Mouse (Mus musculus) kidney, adult 18-20 months (tissue): ENCODE results near the gene Myo5c.

Experiments
- DNase-seq: peaks from one replicate; pipeline ENCODE4 v3.0.0; 2021

The Myo5c gene

DNA sequence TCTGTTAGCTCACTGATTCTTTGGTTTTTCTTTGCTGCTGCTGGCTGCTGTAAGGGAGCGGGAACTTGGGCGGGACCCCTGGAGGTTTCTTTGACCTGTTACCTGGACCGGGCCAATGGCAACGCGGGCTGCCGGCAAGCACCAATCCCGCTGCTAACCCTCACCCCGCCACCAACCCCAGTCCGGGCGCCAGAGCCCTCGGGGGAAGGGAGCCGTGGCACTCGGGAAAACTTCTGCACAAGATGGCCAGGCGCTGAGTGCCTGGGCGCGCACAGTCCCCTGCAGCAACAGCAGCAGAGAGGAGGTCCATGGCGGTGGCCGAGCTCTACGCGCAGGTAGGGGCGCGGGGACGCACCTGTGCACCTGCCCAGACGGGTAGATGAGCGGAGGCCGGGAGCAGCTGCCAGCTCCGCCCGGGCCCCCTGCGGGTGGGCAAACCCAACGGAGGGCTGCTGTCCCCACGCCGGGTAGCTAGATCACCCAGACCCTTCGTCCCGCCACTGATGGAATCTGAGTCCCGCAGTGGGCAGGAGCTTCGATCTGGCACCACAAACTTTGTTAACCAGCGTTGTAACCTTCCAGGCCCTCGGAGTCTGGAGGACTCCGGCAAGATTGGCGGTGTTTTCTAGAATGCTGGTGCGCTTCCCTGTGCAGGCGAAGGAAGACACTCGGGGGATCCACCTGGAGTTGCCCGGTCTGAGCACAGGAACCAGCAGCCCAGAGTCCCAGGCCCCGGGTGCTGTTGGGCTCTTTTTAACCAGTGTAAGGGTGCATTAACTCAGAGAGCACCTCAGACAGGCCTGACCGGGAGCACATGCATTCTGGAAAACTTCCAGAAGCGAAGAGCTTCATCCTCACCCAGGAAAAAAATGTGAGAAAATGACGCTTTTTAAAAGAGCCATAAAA lies at the start of gene Myo5c:
Gene Myo5c (plus strand): TSS at position 180 of the 906 bp plus-strand sequence.
- peak; percentile 77 for DNase-seq

DNA sequence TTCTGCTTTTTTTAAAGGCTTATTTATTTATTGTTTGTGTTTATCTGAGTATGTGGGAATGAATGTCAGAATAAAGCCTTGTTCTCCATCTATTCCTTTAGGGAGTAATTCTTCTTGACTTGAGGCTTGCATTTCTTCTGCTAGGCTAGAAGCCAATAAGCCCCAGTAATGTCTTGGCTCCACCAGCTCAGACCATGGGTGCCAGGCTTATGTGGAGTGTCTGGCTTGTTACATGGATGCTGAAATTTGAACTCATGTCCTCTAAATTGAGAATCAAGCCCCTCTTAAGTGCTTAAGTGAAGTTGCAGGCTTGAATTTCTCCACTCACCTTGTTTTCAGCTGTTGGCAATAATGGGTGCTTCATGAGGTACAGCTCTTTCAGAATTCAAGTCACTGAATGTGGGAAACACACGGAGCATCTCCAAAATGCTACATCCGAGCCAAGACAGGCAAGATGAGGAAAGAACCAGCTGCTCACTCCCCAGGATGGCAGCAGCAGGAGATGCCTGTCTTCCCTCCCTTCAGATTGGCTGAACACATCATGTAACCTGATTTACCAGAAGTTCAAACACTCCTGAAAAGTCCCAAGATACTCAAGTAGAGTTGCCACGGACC lies 44.1 kb upstream of the Myo5c start:
- DNase-seq, result no peak

DNA sequence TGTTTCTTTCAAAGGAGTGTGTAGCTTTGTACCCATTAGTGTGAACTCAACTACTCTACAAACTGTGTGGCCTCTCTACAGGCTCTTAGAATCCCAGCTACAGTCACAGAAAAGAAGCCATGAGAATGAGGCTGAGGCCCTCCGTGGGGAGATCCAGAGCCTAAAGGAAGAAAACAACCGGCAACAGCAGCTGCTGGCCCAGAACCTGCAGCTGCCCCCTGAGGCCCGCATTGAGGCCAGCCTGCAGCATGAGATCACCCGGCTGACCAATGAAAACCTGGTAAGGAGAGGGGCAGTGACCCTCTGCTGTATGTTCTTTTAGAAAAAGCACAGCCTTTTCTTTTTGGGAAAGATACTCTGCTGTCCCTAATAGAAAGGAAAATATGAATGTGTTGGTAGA lies 38.0 kb upstream of the Myo5c start:
- DNase-seq, result no peak

GRCm38 (mm10) chr9:75196335-75196734 lies 35.5 kb upstream of the Myo5c start:
- no peak for DNase-seq

DNA sequence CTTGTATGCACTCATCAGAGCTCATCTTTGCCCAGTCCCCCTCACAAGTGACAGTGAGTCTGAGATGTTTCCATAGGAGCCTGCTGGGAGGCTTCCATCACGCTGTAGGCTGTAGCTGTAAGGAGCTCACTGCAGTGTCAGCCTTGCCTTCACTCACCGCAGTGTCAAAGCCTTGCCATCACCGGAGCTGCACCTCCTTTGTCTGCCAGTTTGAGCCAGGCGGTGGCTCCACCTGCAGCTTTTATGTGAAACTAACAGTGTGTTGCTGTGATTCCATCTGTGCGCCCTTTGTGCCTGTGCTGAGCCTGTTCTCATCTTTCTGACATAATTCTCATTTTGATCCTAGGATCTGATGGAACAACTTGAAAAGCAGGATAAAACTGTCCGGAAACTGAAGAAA lies 34.5 kb upstream of the Myo5c start:
- DNase-seq, result peak; percentile 13

DNA sequence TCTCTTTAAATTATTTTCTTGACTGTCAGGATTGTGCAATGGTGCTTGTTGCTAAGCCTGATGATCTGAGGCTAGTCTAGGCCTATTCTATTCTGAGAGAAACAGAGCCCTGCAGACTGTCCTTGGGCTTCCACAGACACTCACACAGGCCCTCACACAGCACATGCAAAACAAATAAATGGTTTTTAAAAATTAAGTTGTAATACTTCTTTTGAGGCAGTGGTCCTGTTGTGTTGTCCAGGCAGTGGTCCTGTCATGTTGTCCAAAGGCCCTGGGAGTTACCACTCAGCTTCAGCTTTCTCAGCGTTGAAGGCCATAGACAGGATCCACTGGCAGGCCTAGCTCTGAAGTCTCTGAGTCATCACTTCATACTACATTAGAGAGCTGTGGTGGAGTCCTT lies 30.3 kb upstream of the Myo5c start:
- DNase-seq, result no peak

DNA sequence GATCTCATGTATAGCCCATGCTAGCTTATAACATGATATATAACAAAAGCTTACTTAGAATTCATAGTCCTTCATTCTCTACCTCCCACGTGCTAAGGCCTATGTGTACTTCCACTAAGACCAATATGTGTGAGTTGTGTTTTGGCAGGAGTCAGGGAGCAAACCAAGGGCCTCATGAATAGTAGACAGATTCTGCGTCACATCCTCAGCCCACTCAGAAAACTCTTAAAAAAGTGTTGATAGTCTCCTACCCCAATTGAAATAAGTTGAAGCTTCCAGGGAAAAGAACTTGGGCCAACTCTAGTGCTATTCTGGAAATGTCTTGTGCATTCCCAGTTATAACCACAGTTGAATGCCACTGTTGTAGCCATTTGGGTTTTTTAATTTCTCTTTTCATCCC lies 29.8 kb upstream of the Myo5c start:
- no peak for DNase-seq

- DNase-seq, result no peak
These were observed 22.6 kb upstream of the Myo5c start for GRCm38 (mm10) chr9:75209246-75209645.

GRCm38 (mm10) chr9:75210269-75210668 lies 21.6 kb upstream of the Myo5c start:
- no peak for DNase-seq

DNA sequence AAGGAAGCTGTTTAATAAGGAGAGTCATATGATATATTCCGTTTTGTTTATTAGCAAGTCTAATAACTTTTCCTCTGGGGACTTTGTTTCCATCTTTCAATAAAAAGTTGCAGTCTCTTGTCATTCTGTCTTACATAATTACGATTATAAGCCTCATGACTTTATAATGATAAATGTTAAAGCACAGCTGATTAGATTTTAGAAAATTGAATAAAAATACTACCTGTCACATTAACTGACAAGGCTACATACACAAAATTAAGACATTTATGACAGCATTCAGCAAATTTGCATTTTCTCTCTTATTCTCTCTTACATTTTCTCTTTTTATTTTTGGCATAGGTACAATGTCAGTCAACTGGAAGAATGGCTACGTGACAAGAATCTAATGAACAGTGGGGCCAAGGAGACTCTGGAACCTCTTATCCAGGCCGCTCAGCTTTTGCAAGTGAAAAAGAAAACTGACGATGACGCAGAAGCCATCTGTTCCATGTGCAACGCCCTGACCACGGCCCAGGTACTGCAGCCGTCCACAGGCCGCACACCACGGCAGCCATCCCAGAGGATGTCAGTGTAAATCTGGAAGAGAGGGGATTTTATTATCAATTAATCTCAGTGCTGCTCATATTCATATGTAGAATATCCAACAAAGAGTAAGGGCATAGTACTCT lies 16.9 kb upstream of the Myo5c start:
- no peak for DNase-seq

GRCm38 (mm10) chr9:75219942-75220341 lies 11.9 kb upstream of the Myo5c start:
- no peak for DNase-seq

GRCm38 (mm10) chr9:75221420-75222287 lies 10.2 kb upstream of the Myo5c start:
- peak; percentile 11 for DNase-seq

DNA sequence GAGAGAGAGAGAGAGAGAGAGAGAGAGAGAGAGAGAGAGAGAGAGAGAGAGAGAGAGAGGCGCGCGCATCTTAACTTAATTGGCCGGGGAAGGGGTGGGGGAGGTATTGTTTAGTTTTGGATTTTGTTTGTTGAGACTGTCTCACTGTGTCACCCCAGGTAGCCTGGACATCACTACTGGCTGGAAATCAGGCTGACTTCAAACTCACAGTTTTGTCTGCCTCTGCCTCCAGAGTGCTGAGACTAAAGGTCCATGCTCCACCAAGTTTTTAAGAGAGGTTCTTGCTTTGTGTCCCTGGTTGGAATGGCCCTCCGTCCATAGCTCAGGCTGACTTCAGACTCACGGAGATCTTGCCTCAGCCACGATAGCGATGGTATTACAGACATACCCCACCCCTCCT lies 1.0 kb downstream of the Myo5c start:
- no peak for DNase-seq

GRCm38 (mm10) chr9:75234271-75234741 lies 2.5 kb downstream of the Myo5c start:
- peak; percentile 6 for DNase-seq

DNA sequence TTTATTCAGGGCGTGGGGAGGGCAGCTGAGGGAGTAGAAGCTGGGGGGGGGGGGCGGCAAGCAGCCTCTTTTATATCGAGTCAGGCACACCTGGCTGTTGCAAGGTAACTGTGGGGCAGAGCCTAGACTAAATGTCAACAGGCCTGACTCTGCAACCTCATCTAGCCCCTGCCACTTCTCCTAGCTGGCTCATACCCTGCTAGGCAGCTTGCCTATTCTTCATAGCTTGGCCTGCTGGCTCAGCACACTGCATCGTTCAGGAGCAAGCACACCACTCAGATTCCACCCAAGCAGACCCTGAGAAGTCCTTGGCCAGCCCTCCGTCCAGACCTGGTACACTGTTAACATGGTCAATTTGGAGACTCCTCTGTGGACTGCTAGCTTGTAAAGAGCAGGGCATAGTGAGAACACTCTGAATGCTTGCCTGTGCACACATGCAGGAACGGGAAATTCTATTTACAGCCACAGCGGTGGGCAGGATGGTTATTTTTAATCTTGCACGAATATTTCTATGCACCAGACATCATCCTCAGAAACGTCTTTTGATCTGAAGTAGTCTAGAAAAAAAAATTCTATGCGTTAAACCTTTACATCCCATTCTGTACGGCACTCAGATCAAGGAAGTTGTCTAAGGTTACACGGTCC lies 3.3 kb downstream of the Myo5c start:
- no peak for DNase-seq

DNA sequence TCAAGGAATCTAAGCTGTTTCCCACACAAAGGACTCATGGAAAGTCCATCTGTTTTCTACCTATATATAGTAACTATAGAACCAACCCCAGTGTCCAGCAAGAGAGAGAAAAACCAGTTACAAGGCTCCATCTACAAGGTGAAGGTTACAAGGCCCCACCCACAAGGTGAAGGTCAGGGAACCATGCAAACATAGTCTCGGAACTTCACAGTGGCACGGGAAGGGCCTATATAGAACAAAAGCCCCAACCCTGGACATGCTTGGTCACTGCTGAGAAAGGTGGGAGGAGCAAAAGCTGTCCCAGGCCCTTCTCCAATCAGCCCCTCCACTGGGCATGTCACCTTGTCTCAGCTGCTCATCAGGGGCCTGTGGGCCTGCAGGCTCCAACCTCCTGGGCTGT lies 3.9 kb downstream of the Myo5c start:
- no peak for DNase-seq

DNA sequence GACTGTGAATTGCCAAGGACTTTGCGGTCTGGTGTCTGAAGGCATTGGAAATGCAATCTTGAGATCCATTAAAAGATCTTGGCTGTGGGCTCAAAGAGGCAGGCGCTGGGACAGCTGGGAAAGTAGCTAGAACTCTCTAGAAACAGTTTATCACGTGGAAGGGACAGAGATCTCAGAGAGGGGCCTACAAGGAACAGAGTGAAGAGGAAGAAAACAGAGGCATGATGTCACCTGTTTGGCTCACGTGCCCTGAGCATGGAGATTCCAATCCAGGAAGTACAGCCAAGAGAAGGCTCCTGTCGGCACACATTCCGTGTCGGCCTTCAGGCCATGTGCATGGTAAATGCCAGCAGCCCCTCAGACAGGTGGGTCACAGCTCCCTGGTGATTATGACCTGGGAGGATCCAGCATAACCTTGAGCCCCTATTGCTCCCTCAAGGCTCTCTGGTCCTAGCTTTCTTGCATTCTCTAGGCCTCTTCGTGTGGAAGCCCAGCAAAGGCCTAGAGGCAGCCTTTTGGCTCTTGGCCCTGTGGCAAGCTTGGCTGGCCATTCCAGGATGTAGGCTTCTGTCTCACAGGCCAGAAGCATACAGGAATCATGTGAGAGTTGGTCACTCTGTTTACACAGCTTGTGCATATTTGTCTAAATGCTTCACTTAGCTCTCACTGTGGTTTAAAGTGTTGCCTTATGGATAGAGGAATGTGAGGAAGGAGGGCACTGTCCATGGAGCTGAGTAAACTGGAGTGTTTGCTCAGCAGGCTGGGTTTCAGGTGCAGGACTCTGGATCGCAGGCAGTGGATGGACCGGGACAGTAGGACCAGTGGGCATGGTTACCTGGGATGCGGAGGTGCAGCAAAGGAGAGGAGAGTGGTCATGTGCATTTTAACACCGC lies 4.8 kb downstream of the Myo5c start:
- no peak for DNase-seq

GRCm38 (mm10) chr9:75238179-75238578 lies 6.4 kb downstream of the Myo5c start:
- no peak for DNase-seq

DNA sequence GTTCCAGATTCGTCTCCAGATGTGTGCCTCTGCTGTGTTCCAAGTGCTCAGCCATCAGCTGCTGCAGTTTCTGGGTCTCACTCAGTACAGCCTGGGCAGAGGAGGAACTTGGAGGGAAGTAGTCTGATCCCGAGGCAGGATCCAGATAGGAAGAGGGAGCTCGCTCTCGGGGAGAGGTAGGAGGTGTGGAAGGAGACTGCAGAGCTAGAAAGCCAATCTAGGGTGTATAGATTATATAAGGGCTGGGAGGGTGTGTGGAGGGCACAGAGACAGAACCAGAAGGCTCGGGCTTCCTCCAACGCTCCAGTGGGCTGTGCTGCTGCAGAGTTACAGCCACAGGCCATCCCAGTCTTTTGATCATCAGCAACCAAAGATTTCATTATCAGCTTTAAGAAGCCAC lies 11.2 kb downstream of the Myo5c start:
- no peak for DNase-seq

GRCm38 (mm10) chr9:75243730-75244406 lies 12.0 kb downstream of the Myo5c start:
- no peak for DNase-seq

GRCm38 (mm10) chr9:75244527-75244926 lies 12.7 kb downstream of the Myo5c start:
- no peak for DNase-seq
